Mouse (Mus musculus): Measurements from ENCODE around the gene Ndufaf4.
"Not testable (repeated sequence)": the region's sequence is repeated elsewhere in the genome, so short reads cannot be mapped to it uniquely, and the experiment has no call there.

Ndufaf4 gene

GRCm38 (mm10) chr4:24897851-24898515 is at the start of gene Ndufaf4:
TSS of gene Ndufaf4 (plus strand) at chr4:24898083.
- peak; percentile 89 for DNase-seq (ENCODE audit: low spot score)

- DNase-seq (ENCODE audit: low spot score) = peak; percentile 52
Observed at GRCm38 (mm10) chr4:24850401-24851325, 47.2 kb upstream of the Ndufaf4 start, which contains the start of gene Klhl32. TSS of gene Klhl32 (minus strand) at chr4:24851124.

- DNase-seq (ENCODE audit: low spot score) = no peak
Observed at GRCm38 (mm10) chr4:24865691-24866090, 32.2 kb upstream of the Ndufaf4 start.

GRCm38 (mm10) chr4:24869230-24869629 is 28.7 kb upstream of the Ndufaf4 start:
- DNase-seq (ENCODE audit: low spot score) = no peak

- DNase-seq (ENCODE audit: low spot score) = not testable (repeated sequence)
Observed at GRCm38 (mm10) chr4:24889386-24889785, 8.5 kb upstream of the Ndufaf4 start.

GRCm38 (mm10) chr4:24892293-24892692 is 5.6 kb upstream of the Ndufaf4 start:
- DNase-seq (ENCODE audit: low spot score) = not testable (repeated sequence)

GRCm38 (mm10) chr4:24894625-24895024 is 3.3 kb upstream of the Ndufaf4 start:
- DNase-seq (ENCODE audit: low spot score) = no peak

GRCm38 (mm10) chr4:24896829-24897228 is 1.1 kb upstream of the Ndufaf4 start:
- no peak for DNase-seq (ENCODE audit: low spot score)

GRCm38 (mm10) chr4:24897351-24897750 is 532 bp upstream of the Ndufaf4 start:
- DNase-seq (ENCODE audit: low spot score) = no peak

- no peak for DNase-seq (ENCODE audit: low spot score)
Observed at GRCm38 (mm10) chr4:24898636-24899035, 753 bp downstream of the Ndufaf4 start.

GRCm38 (mm10) chr4:24899146-24899545 is 1.3 kb downstream of the Ndufaf4 start:
- DNase-seq (ENCODE audit: low spot score) = no peak

- DNase-seq (ENCODE audit: low spot score) = no peak
Observed at GRCm38 (mm10) chr4:24907745-24908144, 9.9 kb downstream of the Ndufaf4 start.

GRCm38 (mm10) chr4:24915631-24916030 is 17.7 kb downstream of the Ndufaf4 start:
- DNase-seq (ENCODE audit: low spot score) = no peak

GRCm38 (mm10) chr4:24920006-24920577 is 22.2 kb downstream of the Ndufaf4 start:
- DNase-seq (ENCODE audit: low spot score) = no peak

GRCm38 (mm10) chr4:24924726-24925125 is 26.8 kb downstream of the Ndufaf4 start:
- no peak for DNase-seq (ENCODE audit: low spot score)

GRCm38 (mm10) chr4:24928260-24928780 is 30.4 kb downstream of the Ndufaf4 start:
- no peak for DNase-seq (ENCODE audit: low spot score)

GRCm38 (mm10) chr4:24928926-24929325 is 31.0 kb downstream of the Ndufaf4 start:
- DNase-seq (ENCODE audit: low spot score) = no peak

GRCm38 (mm10) chr4:24942728-24943424 is 45.0 kb downstream of the Ndufaf4 start:
- no peak for DNase-seq (ENCODE audit: low spot score)

Data from ovary, adult 18-20 months (tissue).